Mouse (Mus musculus): ENCODE measurements around the gene Znrf2. TPM values are rescaled to one million over a fixed set of nuclear protein-coding genes. Genes with fewer than 3 reads are reported as not detected.

Gene Znrf2
- polyA plus RNA-seq, 1 experiment from 2014 or later, result 2.3 TPM

- Histone ChIP-seq H3K27ac (no peak overlapping the region), H3K4me3 (no peak overlapping the region), H3K4me1 (no peaks in the 10 kb centered on the region), H3K36me3 (replicated peaks) (no peaks in the 10 kb centered on the region), H3K27me3 (ENCODE audit: poor library complexity, severe bottlenecking) (no peaks in the 10 kb centered on the region), H3K9me3 (no peaks in the 10 kb centered on the region)
- 89% methylated on average over 3 of the region's 3 CpGs for WGBS
- no peak for DNase-seq (ENCODE audit: extremely low spot score, low spot score)
These were observed 117.2 kb downstream of the Znrf2 start for GRCm38 (mm10) chr6:54933866-54934265.

- Histone ChIP-seq H3K36me3 (replicated peaks) (no peaks in the 10 kb centered on the region), H3K27ac (no peak overlapping the region), H3K27me3 (ENCODE audit: poor library complexity, severe bottlenecking) (no peaks in the 10 kb centered on the region), H3K9me3 (no peaks in the 10 kb centered on the region), H3K4me3 (no peak overlapping the region), H3K4me1 (0 out of 2 replicates have a peak, but pooled peaks cover under 1% of the 10 kb centered on the region)
- WGBS, result 91% methylated on average over 8 of the region's 8 CpGs
- DNase-seq (ENCODE audit: extremely low spot score, low spot score), result no peak
These were observed 117.6 kb downstream of the Znrf2 start for GRCm38 (mm10) chr6:54934313-54934712.

GRCm38 (mm10) chr6:54934930-54935329, 118.2 kb downstream of the Znrf2 start:
- no peak overlapping the region for H3K4me3 ChIP-seq
- DNase-seq (ENCODE audit: extremely low spot score, low spot score), result no peak
- peaks cover 7% of the 10 kb centered on the region; the same call in 1 of the 2 replicates for H3K4me1 ChIP-seq
- no peak overlapping the region for H3K27ac ChIP-seq
- 84% methylated on average over 5 of the region's 5 CpGs for WGBS
- no peaks in the 10 kb centered on the region for H3K27me3 ChIP-seq (ENCODE audit: poor library complexity, severe bottlenecking)
- no peaks in the 10 kb centered on the region for H3K9me3 ChIP-seq
- no peaks in the 10 kb centered on the region for H3K36me3 ChIP-seq (replicated peaks)

GRCm38 (mm10) chr6:54936496-54936895, 119.8 kb downstream of the Znrf2 start:
- Histone ChIP-seq H3K4me3 (no peak overlapping the region), H3K4me1 (peaks cover 13% of the 10 kb centered on the region; the same call in 1 of the 2 replicates), H3K27ac (no peak overlapping the region), H3K36me3 (replicated peaks) (no peaks in the 10 kb centered on the region), H3K27me3 (ENCODE audit: poor library complexity, severe bottlenecking) (no peaks in the 10 kb centered on the region), H3K9me3 (no peaks in the 10 kb centered on the region)
- WGBS, result 81% methylated on average over 2 of the region's 2 CpGs
- DNase-seq (ENCODE audit: extremely low spot score, low spot score), result no peak

GRCm38 (mm10) chr6:54939631-54940030, 122.9 kb downstream of the Znrf2 start:
- no peaks in the 10 kb centered on the region for H3K9me3 ChIP-seq
- H3K36me3 ChIP-seq (replicated peaks), result no peaks in the 10 kb centered on the region
- H3K27me3 ChIP-seq (ENCODE audit: poor library complexity, severe bottlenecking), result peaks cover 30% of the 10 kb centered on the region
- H3K27ac ChIP-seq, result no peak overlapping the region
- WGBS, result 77% methylated on average over 4 of the region's 4 CpGs
- no peak overlapping the region for H3K4me3 ChIP-seq
- DNase-seq (ENCODE audit: extremely low spot score, low spot score), result no peak
- peaks cover 24% of the 10 kb centered on the region for H3K4me1 ChIP-seq

GRCm38 (mm10) chr6:54940126-54940525, 123.4 kb downstream of the Znrf2 start:
- no peak for DNase-seq (ENCODE audit: extremely low spot score, low spot score)
- H3K4me3 ChIP-seq, result no peak overlapping the region
- no peaks in the 10 kb centered on the region for H3K36me3 ChIP-seq (replicated peaks)
- WGBS, result 80% methylated on average over 7 of the region's 7 CpGs
- no peaks in the 10 kb centered on the region for H3K9me3 ChIP-seq
- peaks cover 24% of the 10 kb centered on the region for H3K4me1 ChIP-seq
- peaks cover 35% of the 10 kb centered on the region for H3K27me3 ChIP-seq (ENCODE audit: poor library complexity, severe bottlenecking)
- no peak overlapping the region for H3K27ac ChIP-seq

- WGBS, result 96% methylated on average over 6 of the region's 6 CpGs
- no peak overlapping the region for H3K4me3 ChIP-seq
- H3K4me1 ChIP-seq, result peaks cover 24% of the 10 kb centered on the region
- H3K27ac ChIP-seq, result no peak overlapping the region
- no peaks in the 10 kb centered on the region for H3K36me3 ChIP-seq (replicated peaks)
- no peak for DNase-seq (ENCODE audit: extremely low spot score, low spot score)
- H3K9me3 ChIP-seq, result no peaks in the 10 kb centered on the region
- H3K27me3 ChIP-seq (ENCODE audit: poor library complexity, severe bottlenecking), result peaks cover 38% of the 10 kb centered on the region
These were observed 124.4 kb downstream of the Znrf2 start for GRCm38 (mm10) chr6:54941149-54941548.

Other genes starting within 250 kb of the Znrf2 start
- gene Plekha8, start 221.8 kb upstream of the Znrf2 start, polyA plus RNA-seq (2016; fragmentation: Nextera tagmentation; extraction: Ambion mirVana), result 20.9 and 21.6 TPM in 2 replicates
- gene Fkbp14, start 219.6 kb upstream of the Znrf2 start, polyA plus RNA-seq (2016; fragmentation: Nextera tagmentation; extraction: Ambion mirVana), result 11.3 and 12.3 TPM in 2 replicates
- 7.9 and 10.0 TPM in 2 replicates for gene Mturn, start 135.3 kb upstream of the Znrf2 start, polyA plus RNA-seq (2016; fragmentation: Nextera tagmentation; extraction: Ambion mirVana)
- gene Nod1, start 155.7 kb downstream of the Znrf2 start, polyA plus RNA-seq (2016; fragmentation: Nextera tagmentation; extraction: Ambion mirVana), result 1.1 and 1.2 TPM in 2 replicates
- 8.9 and 10.5 TPM in 2 replicates for gene Ggct, start 176.0 kb downstream of the Znrf2 start, polyA plus RNA-seq (2016; fragmentation: Nextera tagmentation; extraction: Ambion mirVana)
- gene Gars, start 221.1 kb downstream of the Znrf2 start, polyA plus RNA-seq (2016; fragmentation: Nextera tagmentation; extraction: Ambion mirVana), result 231 and 234 TPM in 2 replicates

Measured in forebrain, embryonic 10.5 days (tissue).